ENCODE assay signal across 1 mouse cellular context in the genomic region with DNA sequence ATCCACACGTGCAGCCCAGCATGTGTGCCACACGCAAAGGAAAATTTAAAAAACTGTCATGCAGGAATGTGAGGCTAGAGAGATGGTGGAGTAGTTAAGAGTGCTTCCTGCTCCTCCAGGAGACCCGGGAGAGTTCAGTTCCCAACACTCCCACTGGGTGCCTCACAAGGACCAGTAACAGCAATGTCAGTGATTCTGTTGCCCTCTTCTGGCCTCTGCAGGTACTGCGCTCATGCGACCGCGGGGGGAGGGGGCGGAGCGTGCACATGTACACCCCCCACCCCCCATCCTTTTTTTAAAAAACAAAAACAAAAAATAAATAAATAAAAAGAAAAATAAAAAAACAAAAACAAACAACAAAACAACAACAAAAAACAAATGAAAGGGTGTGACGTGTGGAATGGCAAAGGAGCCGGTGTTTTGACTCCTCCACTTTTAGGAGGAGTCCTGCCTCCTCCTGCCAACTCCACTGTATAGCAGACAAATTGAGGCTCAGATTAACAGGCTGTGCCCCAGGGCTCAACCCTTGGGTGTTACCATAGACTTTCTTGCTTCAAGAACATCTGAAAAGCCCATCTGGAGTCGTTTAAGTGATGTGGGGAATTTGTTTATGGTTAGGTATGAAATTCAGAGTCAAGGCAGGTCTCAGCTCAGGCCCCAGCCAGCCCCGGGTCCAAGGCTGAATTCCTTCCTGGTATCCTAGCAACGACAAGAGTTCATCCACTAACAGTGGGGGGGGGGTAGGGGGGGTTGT.
TF ChIP-seq lines count a peak whose summit lies in the region.

No protein-coding gene starts in this region.

TF ChIP-seq in MEL, 35 proteins besides CTCF, POLR2A, EP300 and RAD21 (continued from another document):
- no peak for TF ChIP-seq TBP (IDR thresholded peaks at IDR 0.05; ENCODE audit: low read depth, low read length)
- TF ChIP-seq NELFE (IDR thresholded peaks at IDR 0.05; ENCODE audit: low read depth, low read length): no peak
- no peak for TF ChIP-seq MAFK (IDR thresholded peaks at IDR 0.05; ENCODE audit: borderline replicate concordance, low read depth, low read length)
- TF ChIP-seq ZNF384 (IDR thresholded peaks at IDR 0.05; ENCODE audit: low read depth, low read length): no peak
- no peak for TF ChIP-seq MYB (IDR thresholded peaks at IDR 0.05; ENCODE audit: low read depth, low read length)
- TF ChIP-seq POLR2AphosphoS5 (IDR thresholded peaks at IDR 0.05; ENCODE audit: borderline replicate concordance, low read depth, low read length): no peak
- peak; percentile 71 for TF ChIP-seq ZC3H11A (IDR thresholded peaks at IDR 0.05; ENCODE audit: low read depth, low read length)
- TF ChIP-seq NRF1 (IDR thresholded peaks at IDR 0.05; ENCODE audit: insufficient read depth, low read depth, low read length, poor library complexity, severe bottlenecking): no peak
